Mouse (Mus musculus) left cerebral cortex, adult 8-10 months (tissue): ENCODE data around the gene Hpcal4. TPM values are rescaled to one million over a fixed set of nuclear protein-coding genes. Genes with fewer than 3 reads are reported as not detected.

ENCODE experiments used
- DNase-seq, 2 experiments: peaks; one replicate each; pipeline ENCODE4 v3.0.0; 2022; ENCODE audit warnings: low spot score in 2 of 2
- total RNA-seq, 4 experiments: library from RNA; stranded (reverse); gene quantifications; 2 replicates each; pipeline ENCODE4 v1.2.4; 2022

Hpcal4 gene
- total RNA-seq, 4 experiments from 2014 or later = 419 to 526 (median 447) TPM

GRCm38 (mm10) chr4:123201186-123202093 lies 18.4 kb downstream of the Hpcal4 start, which contains the start of gene Nt5c1a:
Gene Nt5c1a (plus strand): TSS chr4:123201504.
- peak in 1 of 2 experiments; percentile 36 for DNase-seq

DNA sequence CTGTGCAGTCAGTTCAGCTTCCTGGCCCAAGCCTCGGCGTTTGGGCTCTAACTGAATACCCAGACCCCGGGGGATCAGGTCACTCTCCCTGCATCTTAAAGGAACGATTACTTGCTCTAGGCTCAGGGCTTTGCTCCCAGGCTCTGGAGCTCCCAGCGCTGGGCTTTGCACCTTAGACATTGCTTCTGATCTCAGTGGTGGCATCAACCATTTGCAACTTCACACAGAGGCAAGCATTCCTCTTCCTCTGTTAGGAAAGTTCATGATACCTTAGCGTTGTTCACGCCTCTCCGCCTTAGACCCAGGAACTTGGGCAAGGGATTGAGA lies 19.0 kb downstream of the Hpcal4 start:
- no peak for DNase-seq

GRCm38 (mm10) chr4:123207337-123207736 lies 24.3 kb downstream of the Hpcal4 start:
- DNase-seq = no peak

DNA sequence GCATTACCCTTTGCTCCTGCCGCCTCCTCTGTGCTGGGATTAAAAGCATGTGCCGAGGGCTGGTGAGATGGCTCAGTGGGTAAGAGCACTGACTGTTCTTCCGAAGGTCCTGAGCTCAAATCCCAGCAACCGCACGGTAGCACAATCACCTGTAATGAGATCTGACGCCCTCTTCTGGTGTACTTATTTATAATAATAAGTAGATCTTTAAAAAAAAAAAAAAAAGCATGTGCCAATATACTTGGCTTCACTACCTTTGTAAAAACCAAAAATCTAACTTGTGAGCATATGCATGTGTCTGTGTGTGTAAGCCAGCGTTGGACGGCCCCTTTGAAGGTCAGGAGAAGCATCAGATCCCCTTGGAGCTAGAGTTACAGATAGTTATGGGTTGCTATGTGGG lies 28.0 kb downstream of the Hpcal4 start:
- no peak for DNase-seq

DNA sequence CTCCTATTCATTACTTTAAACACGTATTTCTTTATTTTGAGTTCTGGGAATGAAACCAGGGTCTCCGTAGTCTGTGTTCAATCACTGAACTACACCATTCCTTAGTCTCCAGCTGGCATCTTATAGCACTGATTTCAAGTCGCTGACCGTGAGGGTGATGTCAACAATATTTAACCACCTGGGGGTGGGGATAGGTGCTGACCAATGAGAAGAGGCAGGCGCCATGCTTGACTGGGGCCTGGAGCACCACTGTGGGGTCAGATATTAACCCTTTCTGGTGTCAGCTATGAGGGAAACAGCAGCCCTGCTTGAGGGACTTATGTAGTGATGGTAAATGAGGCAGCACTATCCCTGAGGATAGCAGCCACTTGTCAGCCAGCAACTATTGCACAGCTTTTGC lies 28.4 kb downstream of the Hpcal4 start:
- no peak for DNase-seq

- no peak for DNase-seq
These were observed 29.3 kb downstream of the Hpcal4 start for GRCm38 (mm10) chr4:123212330-123212729.

- no peak for DNase-seq
These were observed 30.9 kb downstream of the Hpcal4 start for GRCm38 (mm10) chr4:123213975-123214374.

- DNase-seq = no peak
These were observed 32.3 kb downstream of the Hpcal4 start for GRCm38 (mm10) chr4:123215367-123215766.

GRCm38 (mm10) chr4:123216782-123217181 lies 33.8 kb downstream of the Hpcal4 start:
- peak in 1 of 2 experiments; percentile 28 for DNase-seq

- DNase-seq = peak; percentile 47 to 73
These were observed 36.8 kb downstream of the Hpcal4 start for GRCm38 (mm10) chr4:123219720-123220357.

DNA sequence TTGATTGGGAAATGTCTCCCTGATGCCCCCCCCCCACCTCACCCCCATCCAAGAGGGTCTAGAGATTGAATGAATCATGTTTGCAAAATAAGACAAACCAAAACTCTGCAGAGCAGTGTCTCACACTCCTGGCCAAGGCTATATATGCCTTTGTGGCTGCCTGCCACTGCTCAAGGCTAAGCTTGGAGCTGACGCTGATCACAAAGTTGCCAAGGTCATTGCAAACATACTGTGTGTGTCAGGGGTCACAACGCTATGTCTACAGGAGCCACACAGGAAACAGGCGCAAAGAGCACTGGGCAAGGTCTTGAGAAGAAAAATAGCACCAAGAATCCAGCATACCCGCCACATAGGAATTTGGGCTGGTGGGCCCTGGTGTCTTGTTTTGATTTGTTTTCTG lies 37.6 kb downstream of the Hpcal4 start:
- DNase-seq = no peak

DNA sequence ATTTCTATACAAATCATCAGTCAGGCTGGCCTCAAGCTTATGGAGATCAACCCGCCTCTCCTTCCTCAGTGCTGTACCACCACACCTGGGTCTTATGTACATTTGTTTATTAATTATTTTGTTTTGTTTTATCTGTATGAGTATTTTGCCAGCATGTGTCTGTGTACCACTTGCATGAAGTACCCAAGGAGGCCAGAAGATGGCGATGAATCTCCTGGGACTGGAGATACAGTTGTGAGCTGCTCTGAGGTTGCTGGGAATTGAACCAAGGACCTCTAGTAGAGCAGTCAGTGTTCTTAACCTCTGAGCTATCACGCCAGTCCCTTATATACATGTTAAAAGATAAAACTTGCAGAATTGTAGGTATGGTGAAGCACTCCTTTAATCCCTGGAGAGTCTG lies 40.3 kb downstream of the Hpcal4 start:
- DNase-seq = no peak

DNA sequence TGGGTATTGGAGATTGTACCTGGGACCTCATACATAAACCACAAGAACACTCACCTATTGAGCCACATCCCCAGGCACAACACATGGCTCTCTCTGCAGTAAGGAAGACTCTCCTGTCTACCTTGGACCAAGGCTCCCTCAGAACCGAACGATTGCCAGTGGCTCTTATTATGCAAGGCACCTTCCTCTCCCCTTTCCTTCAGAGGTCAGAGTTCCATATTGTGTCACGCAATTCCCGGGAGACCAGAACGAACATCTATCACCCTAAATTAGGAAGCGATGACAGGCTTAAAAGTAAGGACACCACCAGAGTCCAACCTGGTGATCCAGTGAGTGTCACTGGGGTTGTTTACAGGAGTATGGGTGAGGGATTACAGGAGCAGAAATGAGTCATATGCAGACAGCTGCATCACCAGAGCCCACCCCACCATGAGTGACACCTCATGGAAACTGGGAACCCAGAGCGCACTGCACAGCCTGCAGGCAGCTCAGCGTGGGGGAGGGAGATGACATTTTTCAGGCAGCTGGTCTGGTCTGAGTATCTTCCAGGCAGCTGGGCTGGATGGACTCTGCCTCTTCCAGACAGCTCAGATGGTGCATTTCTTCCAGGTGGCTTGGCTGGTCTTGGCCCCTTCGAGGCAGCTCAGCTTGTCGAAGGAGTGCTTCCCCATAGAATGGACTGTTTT lies 42.8 kb downstream of the Hpcal4 start:
- DNase-seq = no peak

- no peak for DNase-seq
These were observed 44.7 kb downstream of the Hpcal4 start for GRCm38 (mm10) chr4:123227707-123228106.

GRCm38 (mm10) chr4:123228270-123228669 lies 45.2 kb downstream of the Hpcal4 start:
- DNase-seq = no peak

DNA sequence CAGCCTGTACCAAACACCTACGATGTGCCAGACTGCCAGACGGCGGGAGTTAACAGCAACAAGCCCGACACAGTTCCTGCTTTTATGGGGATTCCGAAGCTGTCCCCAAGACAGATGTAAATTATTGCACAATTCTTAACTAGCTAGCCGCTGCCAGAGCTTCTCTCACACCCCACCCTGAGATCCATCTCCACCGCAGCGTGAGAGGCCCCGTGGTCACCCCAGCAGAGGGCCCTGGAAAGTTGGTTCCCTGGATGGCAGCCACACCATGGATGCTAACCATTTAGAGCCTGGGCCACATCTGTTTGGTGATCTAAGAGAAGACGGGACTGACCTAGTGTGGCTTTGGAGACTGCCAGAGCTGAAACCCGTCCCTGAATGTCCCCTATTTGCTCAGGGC lies 46.1 kb downstream of the Hpcal4 start:
- no peak for DNase-seq

- no peak for DNase-seq
These were observed 49.8 kb downstream of the Hpcal4 start for GRCm38 (mm10) chr4:123232841-123233240.

DNA sequence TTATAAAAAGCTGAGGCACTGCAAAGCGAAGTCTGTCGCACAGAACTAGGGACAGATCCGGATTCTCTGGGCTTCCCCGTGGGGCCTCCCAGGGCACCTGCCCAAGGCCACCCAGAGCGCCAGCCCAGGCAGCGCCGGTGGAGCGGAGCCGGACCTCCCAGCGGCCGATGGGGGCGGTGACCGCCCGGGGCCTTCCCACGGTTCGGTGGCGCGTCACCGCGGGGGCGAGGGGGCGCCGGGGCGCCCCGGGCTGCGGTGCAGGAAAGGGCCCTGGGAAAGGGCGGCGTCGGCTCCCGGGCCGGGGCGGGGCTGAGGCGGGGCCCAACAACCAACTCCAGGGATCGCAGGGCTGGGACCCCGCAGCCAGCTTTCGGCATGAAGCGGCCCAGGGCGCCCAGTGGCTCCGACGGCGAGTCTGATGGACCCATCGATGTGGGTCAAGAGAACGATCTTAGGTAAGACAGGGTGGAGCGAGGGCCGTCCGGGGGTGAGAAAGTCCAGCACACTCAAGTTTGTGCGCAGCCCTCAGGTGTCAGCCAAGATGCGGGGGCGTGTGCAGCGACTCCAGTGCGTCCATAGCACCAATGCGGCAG lies 50.6 kb downstream of the Hpcal4 start, which contains the start of gene Heyl:
Gene Heyl (plus strand): TSS at position 65 of the 593 bp plus-strand sequence.
- no peak for DNase-seq

DNA sequence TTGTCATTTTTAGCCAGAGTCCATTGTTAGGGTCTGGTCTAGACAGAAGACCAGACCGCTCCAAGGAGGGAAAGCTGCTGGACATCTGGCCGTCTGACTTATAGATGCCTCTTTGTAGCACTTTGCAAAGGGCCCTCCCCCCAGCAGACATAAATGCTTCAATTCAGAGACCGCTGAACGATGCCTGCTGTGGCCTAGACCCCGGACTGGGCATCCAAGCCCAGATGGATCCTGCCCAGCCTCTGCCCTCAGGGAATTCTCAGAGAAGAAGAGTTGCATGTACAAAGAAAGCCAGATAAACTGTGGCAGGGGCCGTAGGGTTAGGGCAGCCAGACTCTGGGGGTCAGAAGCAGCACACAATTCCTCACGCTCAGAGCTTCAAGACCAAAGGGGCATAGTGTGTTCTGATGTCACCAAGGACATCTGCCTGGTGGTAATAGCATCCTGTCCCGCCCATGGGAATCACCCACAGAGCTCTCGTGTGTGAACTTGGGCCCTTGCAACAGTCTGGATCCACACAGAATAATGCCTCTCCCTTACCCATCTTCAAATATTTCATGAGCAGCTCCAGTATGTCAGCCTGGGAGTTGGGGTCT lies 52.9 kb downstream of the Hpcal4 start:
- no peak for DNase-seq

DNA sequence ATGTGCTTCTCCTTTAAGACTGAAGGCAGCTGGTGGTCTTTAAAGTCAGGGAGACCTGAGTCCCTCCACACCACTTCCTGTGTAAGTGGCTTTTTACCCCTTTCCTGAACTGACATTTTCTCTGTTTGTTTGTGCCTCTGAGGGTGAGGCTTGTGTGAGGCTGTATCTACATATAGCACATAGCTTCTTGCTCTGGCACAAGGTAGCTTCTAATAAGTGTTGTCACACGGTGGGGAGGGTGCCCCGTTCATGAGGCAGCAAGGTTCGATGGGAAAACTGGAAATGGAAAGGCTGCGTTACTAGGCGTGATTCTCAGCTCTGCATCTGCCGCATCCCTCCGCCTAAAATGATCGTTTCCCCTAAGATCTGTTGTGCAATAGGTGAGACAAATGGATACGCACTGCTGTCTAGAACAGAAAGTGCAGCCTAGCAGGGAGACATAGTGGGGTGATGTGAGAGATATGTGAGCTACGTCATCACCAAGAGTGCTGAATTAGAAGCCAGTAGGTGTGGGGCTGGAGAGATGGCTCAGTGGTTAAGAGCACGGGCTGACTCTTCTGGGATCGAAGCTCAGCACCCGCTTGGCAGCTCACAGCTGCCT lies 53.5 kb downstream of the Hpcal4 start:
- DNase-seq = no peak
